Mouse (Mus musculus) lung, postnatal 25 days (tissue): ENCODE results near the gene Slc22a17.

Experiments
- DNase-seq: peaks from one replicate; pipeline ENCODE4 v3.0.0; 2022; ENCODE audit warnings: low spot score

Slc22a17 gene

DNA sequence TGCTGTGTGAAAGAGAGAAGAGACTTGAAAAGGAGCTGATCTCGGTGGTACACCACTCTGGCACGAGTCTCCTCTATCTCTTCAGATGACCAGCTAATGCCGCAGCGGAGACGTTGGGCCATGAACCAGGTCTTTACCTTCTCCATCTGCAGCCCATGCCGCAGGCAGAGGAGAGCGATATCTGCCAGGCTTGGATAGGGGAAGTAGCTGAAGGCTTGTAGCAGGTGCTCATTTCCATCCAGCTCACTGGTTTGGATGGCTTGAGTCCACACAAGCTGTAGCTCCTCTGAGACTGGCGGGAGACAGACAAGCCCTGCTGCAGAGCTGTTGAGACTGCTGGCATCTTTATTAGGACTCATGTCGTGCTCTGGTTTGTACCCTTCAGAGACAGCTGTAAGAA is 55.0 kb downstream of the Slc22a17 start:
- no peak for DNase-seq

DNA sequence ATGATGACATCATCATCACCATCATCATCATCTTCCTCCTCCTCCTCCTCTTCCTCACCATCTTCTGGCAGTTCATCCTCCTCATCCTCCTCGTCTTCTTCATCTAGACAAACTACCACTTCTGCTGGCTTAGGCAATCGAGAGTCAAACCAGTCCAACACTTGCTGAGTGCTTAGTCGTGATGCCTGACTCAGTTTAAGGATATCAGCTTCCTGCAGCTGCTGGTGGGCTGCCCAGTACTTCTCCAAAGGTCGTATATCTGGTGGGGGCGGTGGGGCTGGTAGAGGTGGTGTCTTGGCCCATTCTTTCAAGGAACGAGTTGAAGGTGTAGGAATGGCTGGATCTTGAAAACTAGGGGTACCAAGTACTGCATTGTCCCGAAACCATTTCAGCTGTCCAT is 56.2 kb downstream of the Slc22a17 start:
- no peak for DNase-seq
